Mouse (Mus musculus) liver, adult 2 months (tissue): Measurements from ENCODE around the gene Erbb3. TPM values are rescaled to one million over a fixed set of nuclear protein-coding genes. Genes with fewer than 3 reads are reported as not detected.
A peak's percentile ranks its signal among the peaks of the same experiment; 100 is the strongest.
"Not testable (repeated sequence)": the region's sequence is repeated elsewhere in the genome, so short reads cannot be mapped to it uniquely, and the experiment has no call there.

ENCODE experiments used
- DNase-seq: peaks from one replicate; pipeline ENCODE4 v3.0.0-alpha.2; 2011; ENCODE audit warnings: low read depth, low spot score; ENCODE audit errors: extremely low read depth
- H3K27ac ChIP-seq: fragments of 200-500 bp; replicated peaks from 2 replicates; pipeline ENCODE4 v1.5.1; 2012; ENCODE audit warnings: low read depth, mild to moderate bottlenecking, control low read depth, inconsistent platforms, low read length; ENCODE audit not compliant: insufficient read depth
- H3K27me3 ChIP-seq: fragments of 200-500 bp; 2 replicates; pipeline ENCODE4 v1.6.1; 2012; ENCODE audit warnings: mild to moderate bottlenecking, moderate library complexity, low read length, inconsistent platforms; ENCODE audit not compliant: control insufficient read depth, insufficient read depth
- H3K36me3 ChIP-seq: fragments of 200-500 bp; 2 replicates; pipeline ENCODE4 v1.6.1; 2012; ENCODE audit warnings: low read length, inconsistent platforms; ENCODE audit not compliant: control insufficient read depth, insufficient read depth
- H3K4me1 ChIP-seq: fragments of 200-500 bp; 2 replicates; pipeline ENCODE4 v1.6.1; 2011; ENCODE audit warnings: low read length; ENCODE audit not compliant: control insufficient read depth, insufficient read depth
- H3K4me3 ChIP-seq: fragments of 200-500 bp; 2 replicates; pipeline ENCODE4 v1.5.1; 2011; ENCODE audit warnings: low read depth, mild to moderate bottlenecking, control low read depth, low read length, moderate library complexity; ENCODE audit not compliant: insufficient read depth
- H3K79me2 ChIP-seq: fragments of 200-500 bp; 2 replicates; pipeline ENCODE4 v1.6.1; 2012; ENCODE audit warnings: inconsistent platforms, mild to moderate bottlenecking, low read length, moderate library complexity; ENCODE audit not compliant: control insufficient read depth, insufficient read depth
- H3K9ac ChIP-seq: fragments of 200-500 bp; 2 replicates; pipeline ENCODE4 v1.6.1; 2012; ENCODE audit warnings: low read depth, mild to moderate bottlenecking, control low read depth, inconsistent platforms, low read length
- CTCF ChIP-seq: fragments of 200-500 bp; IDR thresholded peaks from 2 replicates; pipeline ENCODE4 v1.5.1; 2011; ENCODE audit warnings: low read depth, low read length, control low read depth
- POLR2A ChIP-seq: fragments of 200-500 bp; IDR thresholded peaks from 2 replicates; pipeline ENCODE4 v1.6.1; 2011; ENCODE audit warnings: low read length, control low read depth; ENCODE audit not compliant: insufficient read depth; ENCODE audit errors: extremely low read depth
- WGBS: fragments of 180-500 bp; shearing (Covaris S2); methylation state at CpG from one replicate; pipeline ENCODE4 v1.1.7; 2018; 5-methylcytosine and 5-hydroxymethylcytosine counted together
- polyA plus RNA-seq: library from polyadenylated mRNA; depleted of rRNA; stranded (reverse); fragments of >200 nt; gene quantifications from 2 replicates; pipeline ENCODE4 v1.2.3, GENCODE M21; 2012
- total RNA-seq: library from RNA; depleted of rRNA; stranded (reverse); fragments of >200 nt; gene quantifications from 2 replicates; pipeline ENCODE4 v1.2.3, GENCODE M21; 2014

Erbb3 gene
- total and polyA plus RNA-seq, 2 experiments = 37.9 to 92.9 TPM

DNA sequence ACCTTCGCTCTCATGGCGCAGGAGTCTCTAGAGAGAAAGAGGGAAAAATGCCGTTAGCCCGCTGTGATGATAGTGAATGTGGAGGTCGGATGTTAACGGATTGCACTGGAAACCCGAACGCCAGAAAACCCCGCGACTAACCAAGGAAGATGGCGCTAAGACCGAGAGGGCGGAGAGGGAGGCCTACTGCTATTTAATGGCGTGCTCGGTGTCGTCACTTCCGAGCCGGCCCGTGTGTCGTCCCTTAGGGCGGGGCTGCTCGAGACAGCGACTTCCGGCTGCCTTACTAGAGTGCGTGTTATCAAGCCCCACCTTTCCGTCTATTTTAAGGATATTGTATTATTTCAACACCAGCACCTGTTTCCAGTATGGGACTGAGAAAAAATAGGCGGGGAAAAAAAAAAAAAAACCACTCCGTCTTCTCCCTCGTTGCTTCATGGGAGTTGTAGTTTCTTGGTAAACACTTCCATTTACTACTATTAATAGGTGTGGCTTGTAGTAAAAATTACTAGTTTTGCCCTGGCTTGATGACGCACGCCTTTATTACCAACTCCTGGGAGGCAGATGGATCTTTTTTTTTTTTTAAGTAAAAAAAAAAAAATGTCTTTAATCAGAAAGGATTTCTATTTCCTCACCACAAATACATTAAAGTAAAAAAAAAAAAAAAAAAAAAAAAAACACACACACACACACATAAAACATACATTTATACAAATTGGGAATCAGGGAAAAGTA, 40.3 kb downstream of the Erbb3 start, which contains the start of gene Rpl41:
TSS of gene Rpl41 (minus strand) at position 359 of the 735 bp plus-strand sequence.
- WGBS = under 1% methylated on average over 31 of the region's 31 CpGs
- H3K36me3 ChIP-seq = peaks cover 18% of the 10 kb centered on the region
- peak within 1 kb of the TSS; percentile 78 for H3K4me3 ChIP-seq
- DNase-seq = peak; percentile 98
- H3K27me3 ChIP-seq = no peaks in the 10 kb centered on the region
- H3K27ac ChIP-seq = peak within 1 kb of the TSS; percentile 85
- H3K4me1 ChIP-seq = peaks cover 5% of the 10 kb centered on the region; the same call in 1 of the 2 replicates
- no peaks in the 10 kb centered on the region; the same call in 1 of the 2 replicates for H3K79me2 ChIP-seq
- TF ChIP-seq CTCF = no peak
- peak; percentile 95 for TF ChIP-seq POLR2A
- peak within 1 kb of the TSS; percentile 86 for H3K9ac ChIP-seq

DNA sequence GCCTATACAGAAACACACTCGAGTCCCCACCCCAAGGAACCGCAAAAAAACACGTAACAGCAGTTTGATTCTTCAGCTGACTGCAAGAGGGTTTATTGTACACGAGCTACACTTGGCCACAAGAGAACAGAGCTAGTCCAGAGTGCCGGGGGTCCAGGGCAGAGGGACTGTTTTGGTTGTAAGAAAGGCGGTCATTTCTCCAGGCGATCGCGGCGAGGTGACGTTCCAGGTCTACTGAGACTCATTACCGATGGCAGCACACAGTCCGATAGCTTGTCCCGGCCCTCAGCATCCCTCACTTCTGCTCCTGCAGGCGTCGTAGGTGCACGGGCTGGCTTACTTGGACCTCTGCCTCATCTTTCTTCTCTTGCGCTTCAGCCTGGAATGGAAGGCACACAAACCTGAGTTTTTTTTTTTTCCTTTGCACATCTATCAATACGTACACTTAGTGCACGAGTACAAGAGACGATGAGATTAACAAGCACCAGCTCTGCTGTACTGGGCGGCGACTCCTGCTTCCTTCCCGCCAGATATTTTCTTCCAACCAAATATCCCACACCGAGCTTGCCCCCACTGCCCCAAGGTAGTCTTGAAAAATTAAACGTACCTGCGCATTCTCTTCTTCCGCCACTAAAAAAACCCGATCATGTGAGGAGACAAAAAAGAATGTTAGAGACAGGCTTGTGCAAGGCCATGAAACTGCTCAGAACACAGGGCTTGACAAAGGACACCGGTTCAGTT, 41.2 kb downstream of the Erbb3 start:
- WGBS = 2% methylated on average over 30 of the region's 30 CpGs
- H3K79me2 ChIP-seq, H3K4me1 ChIP-seq, DNase-seq, H3K27me3 ChIP-seq: not testable (repeated sequence)
- Histone ChIP-seq H3K4me3 (peak overlapping the region; percentile 78), H3K36me3 (peaks cover 26% of the 10 kb centered on the region), H3K9ac (peak overlapping the region; percentile 86), H3K27ac (peak overlapping the region; percentile 85)

DNA sequence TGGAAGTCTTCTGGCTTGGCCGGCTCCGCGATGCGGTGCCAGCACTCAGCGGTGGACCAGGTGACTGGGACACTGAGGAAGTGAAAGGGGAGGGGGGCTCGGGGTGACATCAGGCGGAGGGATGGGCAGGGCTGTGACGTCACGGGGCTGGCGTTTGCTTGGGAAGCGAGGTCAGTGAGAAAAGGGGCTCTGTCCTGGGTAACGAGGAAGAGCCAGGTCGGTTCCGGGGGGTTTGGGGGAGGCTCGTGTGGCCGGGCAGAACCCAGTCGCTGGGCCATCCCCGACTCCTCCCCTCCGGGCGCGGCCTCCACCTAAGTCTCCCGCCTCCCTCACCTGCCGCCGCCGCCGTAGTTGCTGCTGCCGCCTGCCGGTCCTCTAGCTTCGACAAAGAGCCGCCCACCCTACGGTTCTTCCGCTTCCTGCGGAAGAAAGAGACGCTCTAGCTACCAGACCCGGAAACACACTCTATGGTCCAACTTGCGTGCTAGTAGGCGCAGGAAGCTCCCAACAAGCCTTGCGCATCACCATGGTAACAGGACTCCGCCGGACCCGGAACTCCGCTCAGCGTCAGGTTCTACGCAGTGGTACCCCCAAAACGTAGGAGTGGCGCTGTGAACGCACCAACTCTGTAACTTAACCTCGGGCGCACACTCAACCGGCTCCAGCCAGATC, 42.0 kb downstream of the Erbb3 start, which contains the start of gene Zc3h10:
TSS of gene Zc3h10 (minus strand) at position 414 of the 672 bp plus-strand sequence.
- peak within 1 kb of the TSS; percentile 89 for H3K27ac ChIP-seq
- no peaks in the 10 kb centered on the region; the same call in 1 of the 2 replicates for H3K79me2 ChIP-seq
- under 1% methylated on average over 50 of the region's 50 CpGs for WGBS
- peak within 1 kb of the TSS; percentile 80 for H3K4me3 ChIP-seq
- peaks cover 5% of the 10 kb centered on the region; the same call in 1 of the 2 replicates for H3K4me1 ChIP-seq
- H3K9ac ChIP-seq = peak within 1 kb of the TSS; percentile 86
- peak; percentile 97 for DNase-seq
- TF ChIP-seq CTCF (peak; percentile 14; the same call in 1 of the 2 replicates), POLR2A (0 out of 2 replicates have a peak, but pooled peaks have one; percentile 31)
- H3K27me3 ChIP-seq = no peaks in the 10 kb centered on the region
- H3K36me3 ChIP-seq = peaks cover 26% of the 10 kb centered on the region

DNA sequence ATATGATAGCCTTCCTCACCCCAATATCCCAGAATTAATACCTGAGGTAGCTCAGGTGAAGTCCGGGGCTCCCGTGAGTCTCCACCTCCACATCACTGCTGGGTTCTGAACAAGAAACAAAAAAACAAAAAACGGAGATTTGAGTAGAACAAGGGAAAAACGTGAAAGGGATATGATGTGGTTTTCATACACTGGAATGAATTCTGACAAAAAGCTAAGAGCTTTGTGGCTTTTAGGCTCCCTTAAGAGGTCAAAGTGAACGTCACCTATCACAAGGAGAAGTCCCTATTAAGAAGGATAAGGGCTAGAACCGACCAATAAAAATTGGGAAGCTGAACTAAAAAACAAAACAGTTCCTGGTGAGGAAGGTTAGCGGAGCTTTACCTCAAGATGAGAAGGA, 42.7 kb downstream of the Erbb3 start:
- TF ChIP-seq POLR2A (no peak), CTCF (no peak)
- Histone ChIP-seq H3K27me3 (no peaks in the 10 kb centered on the region), H3K27ac (peak overlapping the region; percentile 89), H3K4me3 (peak overlapping the region; percentile 80), H3K9ac (peak overlapping the region; percentile 76), H3K4me1 (peaks cover 5% of the 10 kb centered on the region; the same call in 1 of the 2 replicates), H3K36me3 (peaks cover 26% of the 10 kb centered on the region), H3K79me2 (no peaks in the 10 kb centered on the region; the same call in 1 of the 2 replicates)
- WGBS = 3% methylated on average over 7 of the region's 7 CpGs
- DNase-seq = no peak

DNA sequence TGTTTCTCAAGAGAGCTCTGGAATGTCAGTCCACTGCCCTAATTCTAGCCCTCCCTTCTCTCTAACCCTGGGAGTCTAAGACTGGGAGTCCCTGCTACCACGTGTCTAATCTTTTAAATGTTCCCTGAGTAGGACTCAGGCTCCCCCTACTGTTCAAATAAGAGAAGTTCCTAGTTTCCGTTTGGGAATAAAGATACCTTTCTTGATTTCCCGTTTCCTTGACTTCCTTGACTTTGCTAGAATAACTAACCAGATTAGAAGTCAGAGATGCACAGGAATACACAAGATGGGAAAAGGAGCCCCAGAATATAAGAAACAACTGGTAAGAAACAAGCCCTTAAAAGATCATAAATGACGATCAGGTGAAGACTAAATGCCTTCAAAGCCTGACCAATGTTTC, 43.1 kb downstream of the Erbb3 start:
- 5% methylated on average over 4 of the region's 4 CpGs for WGBS
- peaks cover 5% of the 10 kb centered on the region; the same call in 1 of the 2 replicates for H3K4me1 ChIP-seq
- TF ChIP-seq CTCF (no peak), POLR2A (no peak)
- no peaks in the 10 kb centered on the region; the same call in 1 of the 2 replicates for H3K79me2 ChIP-seq
- 0 out of 2 replicates have a peak overlapping the region, but pooled peaks have one; percentile 39 for H3K27ac ChIP-seq
- H3K9ac ChIP-seq = peak overlapping the region; percentile 28; the same call in 1 of the 2 replicates
- H3K36me3 ChIP-seq = peaks cover 26% of the 10 kb centered on the region
- peak overlapping the region; percentile 80; the same call in 1 of the 2 replicates for H3K4me3 ChIP-seq
- DNase-seq = peak; percentile 55
- no peaks in the 10 kb centered on the region for H3K27me3 ChIP-seq
